Mouse (Mus musculus): Measurements from ENCODE around the gene Celsr3.

Celsr3 gene

DNA sequence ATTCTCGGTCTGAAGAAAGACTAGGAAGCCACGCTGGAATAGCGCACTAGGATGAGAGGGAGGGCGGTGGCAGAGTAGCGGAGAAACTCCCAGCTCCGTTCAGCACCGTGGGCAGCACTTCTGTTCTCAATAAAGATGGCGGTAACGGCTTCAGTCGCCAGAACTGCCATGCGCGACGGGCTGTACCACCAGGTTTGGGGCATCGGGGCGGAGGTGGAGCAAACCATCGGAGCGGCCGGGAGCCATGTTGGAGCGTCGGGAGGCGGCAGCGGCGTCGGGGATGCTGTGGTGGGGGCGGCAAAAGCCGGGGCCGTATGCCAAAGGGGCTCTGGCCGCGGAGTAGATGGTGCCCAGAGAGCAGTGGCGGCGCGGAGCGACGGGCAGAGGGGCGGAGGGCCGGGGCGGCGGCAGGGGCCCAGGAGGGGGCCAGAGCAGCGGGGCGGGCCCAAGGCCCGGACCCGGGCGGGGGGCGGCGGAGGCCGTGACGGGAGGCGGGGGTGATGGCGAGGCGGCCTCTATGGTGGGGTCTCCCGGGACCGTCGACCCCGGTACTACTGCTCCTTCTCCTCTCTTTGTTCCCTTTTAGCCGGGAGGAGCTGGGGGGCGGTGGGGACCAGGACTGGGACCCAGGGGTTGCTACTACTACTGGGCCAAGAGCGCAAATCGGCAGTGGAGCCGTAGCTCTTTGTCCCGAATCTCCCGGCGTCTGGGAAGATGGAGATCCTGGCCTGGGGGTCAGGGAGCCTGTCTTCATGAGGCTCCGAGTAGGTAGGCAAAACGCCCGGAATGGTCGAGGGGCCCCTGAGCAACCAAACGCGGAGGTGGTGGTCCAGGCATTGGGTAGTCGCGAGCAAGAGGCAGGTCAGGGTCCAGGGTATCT is at the start of gene Celsr3:
Gene Celsr3, plus strand, starts transcription at position 501 of the 880 bp plus-strand sequence.
- peak; percentile 93 for DNase-seq

DNA sequence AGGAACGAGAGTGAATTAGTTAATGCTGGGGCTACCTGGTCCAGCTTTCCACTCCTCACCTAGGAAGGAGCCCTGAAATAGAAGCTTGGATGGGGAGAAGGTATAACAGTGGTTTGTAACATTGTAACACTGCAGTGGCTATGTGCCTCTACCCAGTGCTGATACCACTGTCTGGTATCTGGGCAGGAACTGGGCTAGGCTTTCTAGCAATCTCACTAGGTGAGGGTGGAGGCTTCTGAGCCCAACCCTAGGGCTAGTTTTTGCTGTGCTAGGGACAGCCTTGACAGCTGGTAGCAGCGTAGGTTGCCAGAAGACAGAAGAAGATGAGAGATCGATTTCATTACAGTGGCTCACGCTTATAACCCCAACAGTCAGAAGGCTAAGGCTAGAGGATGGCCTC is 49.5 kb upstream of the Celsr3 start:
- DNase-seq: no peak

DNA sequence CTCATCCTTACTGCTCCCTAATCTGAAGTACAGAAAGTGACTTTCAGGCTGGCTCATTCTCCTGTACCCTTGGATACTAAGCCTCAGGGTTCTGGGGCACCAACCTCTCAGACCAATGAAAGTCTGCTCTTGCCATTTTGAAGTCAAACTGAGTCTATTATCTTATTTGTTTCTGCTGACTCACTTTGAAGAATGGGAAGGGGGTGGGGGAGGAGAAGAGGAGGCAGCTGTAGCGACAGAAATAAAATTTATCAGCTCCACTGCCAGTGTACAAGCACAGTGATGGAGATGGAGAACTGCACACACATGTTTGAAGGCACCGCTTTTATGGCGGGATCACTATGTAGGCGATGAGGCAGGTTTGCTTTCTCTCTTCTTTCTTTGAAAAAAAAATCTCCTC is 48.8 kb upstream of the Celsr3 start:
- DNase-seq: no peak

DNA sequence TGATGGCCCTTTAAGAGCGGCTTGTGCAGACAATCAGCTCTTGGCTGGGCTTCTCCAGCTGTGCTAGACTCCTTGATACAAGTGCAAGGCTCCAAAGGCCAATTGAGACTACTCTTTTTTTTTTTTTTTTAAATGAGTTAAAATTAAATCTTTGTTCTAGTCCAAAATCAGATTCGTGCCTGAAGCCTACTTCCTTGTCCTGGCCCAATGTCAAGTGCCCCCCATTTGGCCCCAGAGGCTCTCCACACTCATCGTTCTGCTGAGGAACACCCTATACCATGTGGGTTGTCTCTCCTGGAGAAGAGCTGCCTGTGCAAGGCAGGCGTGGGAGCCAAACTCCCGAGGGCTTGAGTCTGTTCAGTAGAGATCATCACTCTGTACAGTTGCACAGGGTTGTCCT is 45.2 kb upstream of the Celsr3 start:
- peak; percentile 12 for DNase-seq

DNA sequence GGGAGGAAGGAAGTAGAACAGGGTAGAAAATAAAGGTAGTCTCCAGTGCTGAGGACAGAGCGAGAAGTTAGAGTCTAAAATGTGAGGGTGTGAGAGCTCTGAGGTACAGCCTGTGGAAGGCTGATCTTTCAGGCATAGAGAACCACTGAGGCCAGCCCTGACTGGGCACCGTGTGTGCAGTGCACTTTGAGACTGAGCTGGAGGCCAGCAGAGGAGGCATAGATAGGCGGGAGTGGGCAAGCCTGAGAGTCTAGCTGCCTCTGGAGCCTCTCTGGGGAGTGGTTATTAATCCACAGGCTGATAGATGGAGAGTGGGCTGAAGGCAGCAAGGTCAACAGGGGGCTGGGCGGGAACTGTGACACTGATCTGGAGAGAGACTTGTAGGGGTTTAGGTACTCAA is 44.2 kb upstream of the Celsr3 start:
- DNase-seq: peak; percentile 21

DNA sequence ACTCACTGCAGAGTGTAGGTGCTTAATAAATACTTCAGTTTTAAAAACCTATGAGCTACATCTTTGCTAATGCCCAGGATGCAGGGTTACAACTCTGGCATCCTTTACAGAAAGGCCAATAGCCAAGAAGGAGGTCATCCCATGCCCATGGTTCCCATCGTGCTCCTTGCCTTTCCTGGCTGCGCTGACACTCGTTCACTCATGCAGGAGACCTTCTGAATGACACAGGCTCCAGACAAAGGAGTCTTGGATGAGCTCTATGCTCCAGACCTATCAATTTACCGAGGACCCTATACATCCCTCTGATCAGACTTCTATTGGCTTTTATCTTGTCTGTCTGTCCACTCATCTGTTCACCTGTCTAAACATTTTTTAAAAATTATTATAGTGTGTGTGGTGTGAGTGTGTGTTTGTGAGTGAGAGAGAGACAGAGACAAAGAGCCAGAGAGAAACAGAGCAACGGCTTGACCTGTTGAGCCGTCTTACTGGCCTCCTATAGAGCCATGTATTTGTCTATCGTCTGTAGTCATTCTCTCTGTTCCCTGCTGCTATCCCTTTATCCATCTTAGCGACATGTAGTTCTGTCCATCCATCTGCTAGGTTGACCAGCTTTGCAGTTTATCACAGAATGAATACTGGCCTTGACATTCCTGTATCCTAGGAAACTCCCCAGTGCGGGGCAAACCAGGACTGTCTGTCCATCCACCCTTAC is 43.1 kb upstream of the Celsr3 start:
- peak; percentile 43 for DNase-seq

DNA sequence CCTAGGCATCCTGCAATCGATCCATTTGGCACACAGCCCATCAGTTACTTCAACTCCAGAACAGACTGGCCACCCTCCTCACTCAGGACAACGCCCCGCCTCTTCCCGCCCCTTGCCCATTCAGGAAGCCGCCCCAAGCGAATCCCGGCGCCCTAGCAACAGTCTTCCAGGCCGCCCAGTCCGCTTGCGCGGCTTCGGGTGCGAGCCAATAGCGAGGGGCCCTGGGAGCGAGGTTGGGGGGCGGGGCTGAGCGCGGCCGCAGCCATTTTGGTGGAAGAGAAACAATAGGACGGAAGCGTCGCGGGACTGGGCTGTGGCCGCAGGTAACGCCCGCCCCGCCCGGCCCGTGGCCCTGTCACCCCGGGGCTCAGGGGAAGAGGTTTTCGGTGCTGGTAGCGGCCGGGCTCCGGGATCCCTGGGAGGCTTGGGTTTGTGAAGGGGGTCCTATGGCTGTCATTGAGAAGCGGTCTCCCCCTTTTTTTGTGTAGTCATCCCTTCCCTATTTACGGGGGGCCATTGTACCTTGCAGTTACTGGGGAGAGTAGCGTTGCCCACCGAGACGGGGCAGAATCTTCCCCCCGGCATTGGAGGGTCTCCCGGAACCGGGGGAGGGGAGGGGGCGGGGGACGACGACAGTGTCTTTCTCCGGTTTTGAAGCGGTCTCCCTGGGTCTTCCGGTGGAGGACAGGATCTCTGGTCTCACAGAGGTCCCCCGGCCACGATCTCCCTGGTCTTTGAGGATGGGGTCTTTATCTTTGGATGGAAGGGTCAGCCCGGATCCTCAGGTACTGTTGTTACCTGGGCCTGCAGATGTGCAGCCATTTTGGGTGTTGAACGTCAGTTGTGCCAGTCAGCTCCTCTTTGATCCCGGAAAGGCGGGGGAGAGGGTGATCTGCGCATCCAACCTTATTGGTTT is 42.3 kb upstream of the Celsr3 start, which contains the start of gene Ip6k2:
Gene Ip6k2, plus strand, starts transcription at position 249 of the 916 bp plus-strand sequence.
- peak; percentile 98 for DNase-seq

DNA sequence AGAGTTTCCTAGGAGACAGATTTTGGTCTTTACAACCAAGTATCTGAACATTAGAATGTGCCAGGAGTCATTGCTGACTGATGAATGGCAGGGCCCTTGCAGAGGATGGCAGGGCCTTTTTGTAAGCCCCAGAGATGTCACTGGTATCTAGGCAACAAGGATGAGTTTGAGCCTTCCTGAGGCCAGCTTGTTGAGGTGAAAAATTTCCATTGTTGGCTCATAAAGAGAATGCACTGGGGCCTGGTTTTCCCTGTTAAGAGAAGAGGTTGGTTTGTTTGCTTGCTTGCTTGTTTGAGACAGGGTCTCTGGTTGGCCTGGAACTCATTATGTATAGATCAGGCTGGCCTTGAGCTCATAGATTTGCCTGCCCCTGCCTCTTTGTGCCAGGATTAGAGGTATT is 40.7 kb upstream of the Celsr3 start:
- DNase-seq: peak; percentile 20

DNA sequence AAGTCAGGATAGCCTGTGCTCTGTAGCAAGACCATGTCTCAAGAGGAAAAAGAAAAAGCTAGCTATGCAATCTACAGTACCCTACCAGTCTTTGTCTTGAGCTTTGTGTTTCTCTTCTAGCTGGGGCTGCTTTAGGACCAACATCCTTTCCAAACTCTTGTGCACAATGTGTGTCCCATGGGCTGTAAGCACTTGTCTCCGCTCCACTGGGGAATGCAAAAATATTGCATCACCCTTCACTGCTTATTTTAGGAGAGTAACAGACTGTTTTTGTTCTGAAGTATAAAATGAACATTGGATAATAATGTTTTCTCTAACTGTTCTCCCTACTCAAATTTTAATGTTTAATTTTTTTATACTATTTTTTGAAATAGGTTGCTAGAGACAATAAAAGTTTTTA is 39.6 kb upstream of the Celsr3 start:
- DNase-seq: no peak

DNA sequence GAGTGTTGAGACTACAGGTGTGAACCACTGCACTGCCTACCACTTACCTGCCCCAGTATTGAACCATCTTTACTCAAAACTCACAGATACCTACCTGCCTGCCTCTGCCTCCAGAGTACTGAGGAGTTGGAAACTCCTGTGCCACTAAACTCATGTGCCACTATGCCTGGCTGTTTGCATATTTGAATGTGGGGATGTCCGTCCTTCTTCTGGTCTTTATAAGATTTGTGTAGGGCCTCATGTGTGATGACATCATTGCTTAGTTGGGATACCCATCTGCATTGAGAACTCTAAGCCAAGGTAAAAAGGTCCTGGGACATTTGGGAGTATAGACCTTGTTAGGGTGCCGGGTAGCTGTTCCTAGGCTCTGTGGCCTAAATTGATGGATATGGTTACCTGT is 39.0 kb upstream of the Celsr3 start:
- no peak for DNase-seq

DNA sequence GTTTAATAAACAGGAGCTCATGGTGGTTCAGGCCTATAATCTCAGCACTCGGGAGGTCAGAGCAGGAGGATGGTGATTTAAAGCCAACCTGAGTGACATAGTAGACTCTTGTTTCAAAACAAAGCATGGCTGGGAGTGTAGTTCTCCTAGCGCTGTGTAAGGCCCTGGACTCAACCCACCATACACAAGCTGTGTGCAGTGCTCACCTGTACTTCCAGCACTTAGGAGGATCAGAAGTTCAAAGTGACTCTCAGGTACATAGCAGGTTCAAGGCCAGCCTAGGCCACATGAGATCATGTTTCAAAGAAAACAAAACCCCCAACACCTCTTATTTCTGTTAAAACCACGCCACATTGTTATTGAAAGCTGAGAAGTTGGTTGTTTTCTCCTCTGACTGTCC is 37.4 kb upstream of the Celsr3 start:
- DNase-seq: no peak

DNA sequence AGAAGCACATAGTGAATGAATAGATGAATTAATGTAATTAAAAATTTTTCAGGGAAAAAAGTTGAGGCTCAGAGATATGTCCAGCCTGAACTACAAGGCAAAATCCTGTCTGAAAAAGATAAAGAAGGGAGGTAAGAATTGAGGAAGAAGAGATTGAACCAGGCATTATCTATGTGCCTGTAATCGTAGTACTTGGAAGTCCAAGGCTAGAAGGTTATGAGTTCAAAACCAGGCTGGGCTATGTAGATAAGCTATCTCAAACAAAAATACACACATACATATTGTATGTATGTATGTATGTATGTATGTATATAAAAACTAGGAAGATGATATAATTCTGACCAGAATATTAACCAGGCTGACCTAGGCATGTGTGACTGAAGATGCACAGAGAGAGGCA is 33.8 kb upstream of the Celsr3 start:
- DNase-seq: no peak

DNA sequence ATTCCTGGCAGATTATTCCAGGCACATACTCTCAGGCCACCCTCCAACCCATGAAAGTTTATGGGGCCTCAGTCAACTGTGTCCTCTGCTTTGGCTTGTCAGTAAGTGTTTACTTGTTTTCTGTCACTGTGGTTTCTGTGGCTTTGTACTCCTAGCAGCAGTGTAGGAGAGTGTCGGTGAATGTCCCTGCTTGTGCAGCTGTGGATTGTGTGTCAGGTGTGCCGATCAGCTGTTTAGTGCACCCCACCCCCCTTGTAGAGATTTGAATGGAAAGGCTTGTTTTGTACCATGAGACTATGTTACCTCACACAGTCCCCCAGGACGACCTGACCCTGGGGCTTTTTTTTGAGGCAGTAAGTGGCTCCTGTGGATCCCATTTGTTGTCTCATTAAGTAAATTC is 33.4 kb upstream of the Celsr3 start:
- no peak for DNase-seq

DNA sequence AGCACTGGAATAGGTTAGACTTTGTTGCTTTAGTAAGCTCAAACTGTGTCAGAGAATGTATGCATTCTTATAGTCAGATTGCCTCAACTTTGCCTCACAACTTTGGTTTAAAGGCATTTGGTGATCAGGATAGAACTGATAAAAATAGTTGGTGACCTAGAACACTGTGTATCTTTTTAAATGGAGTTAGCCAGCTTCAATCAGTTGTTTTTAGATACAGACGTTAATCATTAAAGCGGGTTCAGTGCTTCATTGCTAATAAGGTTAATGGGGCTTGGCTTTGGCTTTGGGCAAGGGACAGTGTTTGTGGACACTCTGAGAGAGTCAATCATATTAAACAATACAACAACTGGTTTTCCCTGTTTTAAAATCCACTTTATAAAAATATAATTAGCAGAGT is 30.8 kb upstream of the Celsr3 start:
- no peak for DNase-seq

DNA sequence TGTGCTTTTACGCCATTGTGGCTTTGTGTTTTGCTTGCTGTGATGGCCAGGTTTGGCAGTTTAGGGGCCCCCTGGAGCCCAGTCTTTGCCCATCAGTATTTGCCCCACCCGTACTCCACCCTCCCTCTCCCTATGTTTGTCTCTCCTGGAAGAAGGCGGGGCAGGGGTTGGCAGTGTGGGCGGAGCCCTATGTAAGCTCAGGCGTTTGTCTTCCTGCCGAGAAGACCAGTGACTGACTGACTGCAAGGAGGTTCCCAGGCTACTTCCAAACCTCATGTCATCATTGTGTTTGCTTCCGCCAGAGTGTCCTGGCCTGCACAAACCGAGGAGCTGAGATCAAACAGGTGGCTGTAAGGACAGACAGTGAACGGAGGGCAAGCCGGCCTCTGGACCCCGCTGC is 30.4 kb upstream of the Celsr3 start:
- peak; percentile 56 for DNase-seq

DNA sequence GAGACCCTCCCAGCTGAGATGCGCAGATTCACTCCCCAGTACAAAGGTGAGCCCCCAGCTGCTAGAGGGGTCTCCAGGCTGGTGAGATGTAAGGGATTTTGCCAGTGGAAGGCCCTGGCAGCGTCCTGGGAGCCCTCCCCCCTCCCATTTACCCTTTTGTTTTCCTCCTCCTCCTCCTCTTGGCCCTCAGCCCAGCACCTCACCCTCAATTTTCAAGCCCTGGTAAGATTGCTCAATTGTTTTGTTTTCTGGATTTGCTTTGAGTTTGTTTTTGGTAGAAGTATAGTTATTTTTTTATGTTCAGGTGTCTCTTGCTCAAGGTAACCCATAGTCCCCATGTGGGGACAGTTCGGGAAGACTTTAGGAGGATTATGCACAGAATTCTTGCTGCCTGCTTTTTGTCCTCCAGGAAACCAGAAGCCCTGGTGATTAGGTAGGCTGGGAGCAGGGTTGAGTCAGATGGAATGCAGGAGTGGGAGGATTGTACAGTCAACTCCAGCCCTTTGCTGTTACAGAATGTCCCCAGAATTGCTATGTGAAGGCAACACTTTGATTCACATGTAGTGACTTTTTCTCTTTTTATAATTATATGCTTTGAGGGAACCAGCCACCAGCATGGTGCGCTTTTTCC is 29.7 kb upstream of the Celsr3 start:
- no peak for DNase-seq

DNA sequence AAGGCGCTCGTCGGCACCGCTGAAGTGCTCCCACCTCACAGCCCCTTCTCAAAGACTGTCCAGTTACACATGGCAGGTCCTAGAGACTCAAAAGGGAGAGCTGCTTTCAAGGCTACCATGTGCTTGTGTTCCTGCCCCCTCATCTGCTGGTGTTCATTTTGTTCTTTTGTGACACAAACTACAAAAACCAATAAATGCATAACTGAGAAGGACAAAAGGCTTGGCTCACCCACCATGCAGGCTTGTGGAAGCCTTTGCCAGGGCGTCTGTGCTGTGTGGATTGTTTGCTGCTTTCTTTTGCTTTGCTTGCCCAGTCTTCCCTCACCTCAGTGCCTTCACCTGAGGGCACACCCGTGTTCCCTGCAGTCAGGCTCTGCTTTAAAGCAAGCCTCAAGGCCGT is 28.6 kb upstream of the Celsr3 start:
- no peak for DNase-seq

DNA sequence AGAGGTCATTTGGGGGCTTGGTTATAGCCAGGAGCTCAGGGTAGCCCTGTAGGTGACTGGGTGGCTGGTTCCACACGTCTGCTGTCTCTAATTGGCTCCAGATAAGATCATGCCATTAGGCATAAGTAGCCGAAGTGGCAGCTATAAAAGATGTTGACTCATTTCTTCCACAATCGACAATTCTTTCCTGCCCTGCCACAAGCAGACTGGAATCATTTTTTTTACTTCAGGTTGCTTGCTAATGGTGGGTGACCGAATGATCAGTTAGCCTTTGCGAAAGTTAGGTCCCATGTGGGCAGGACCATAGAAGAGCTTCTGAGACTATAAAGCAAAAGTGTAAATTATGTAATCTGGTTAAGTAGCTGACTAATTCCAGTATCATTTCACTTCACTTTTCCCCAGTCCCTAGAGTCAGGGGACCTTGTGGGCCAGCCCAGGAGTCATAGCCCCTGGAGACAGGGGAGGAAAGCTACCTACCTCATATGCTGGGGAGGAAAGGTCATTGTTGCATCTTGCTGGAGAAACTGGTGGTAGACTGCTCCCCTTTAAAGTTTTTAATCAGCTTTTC is 27.5 kb upstream of the Celsr3 start:
- DNase-seq: peak; percentile 10

DNA sequence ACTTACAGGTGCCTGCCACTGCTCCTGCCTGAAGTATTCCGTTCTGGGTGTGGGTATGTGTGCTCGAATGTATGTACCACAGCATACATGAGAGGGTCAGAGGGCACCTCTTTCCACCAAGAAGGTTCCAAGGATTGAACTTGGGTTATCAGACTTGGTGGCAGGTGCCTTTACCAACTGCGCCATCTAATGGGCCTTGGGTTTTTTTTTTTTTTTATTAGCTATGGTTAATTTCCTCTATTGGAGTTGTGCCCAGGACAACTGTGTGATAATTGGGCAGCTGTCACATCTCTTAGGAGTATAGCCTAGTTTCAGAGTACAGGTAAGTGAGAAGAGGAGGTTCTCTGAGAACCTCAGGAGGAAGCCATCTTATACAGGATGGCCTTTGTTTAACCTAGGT is 26.6 kb upstream of the Celsr3 start:
- DNase-seq: peak; percentile 45

DNA sequence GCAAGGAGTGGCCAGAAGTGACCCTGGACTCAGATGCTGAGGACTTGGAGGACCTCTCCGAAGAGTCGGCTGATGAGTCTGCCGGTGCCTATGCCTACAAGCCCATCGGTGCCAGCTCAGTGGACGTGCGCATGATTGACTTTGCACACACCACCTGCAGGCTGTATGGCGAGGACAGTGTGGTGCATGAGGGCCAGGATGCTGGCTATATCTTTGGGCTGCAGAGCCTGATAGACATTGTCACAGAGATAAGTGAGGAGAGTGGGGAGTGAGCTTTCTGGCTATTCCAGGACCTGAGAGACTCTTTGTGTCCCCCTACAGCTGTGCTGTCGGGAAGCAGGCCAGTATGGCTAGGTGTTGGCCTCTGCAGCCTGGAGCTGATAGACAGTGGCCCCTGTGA is 20.4 kb upstream of the Celsr3 start:
- peak; percentile 28 for DNase-seq

DNA sequence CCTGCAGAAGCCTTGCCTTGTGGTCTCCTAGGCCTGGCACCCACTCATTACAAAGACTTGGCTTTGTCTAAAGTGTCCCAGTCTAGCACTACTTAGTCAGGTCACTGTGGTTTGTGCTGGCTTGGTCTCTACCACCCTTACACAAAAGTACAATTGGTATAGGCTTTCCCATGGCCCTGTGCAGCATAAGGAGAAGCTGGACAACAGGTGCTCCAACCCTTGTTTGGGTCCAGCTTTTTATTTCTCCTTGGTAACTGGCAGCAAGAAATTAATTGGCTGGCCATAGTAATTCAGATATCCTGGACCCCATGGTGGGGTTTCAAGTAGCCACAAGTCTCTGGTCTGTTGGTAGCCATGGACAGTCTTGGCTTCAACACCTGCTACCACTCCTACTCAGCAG is 19.7 kb upstream of the Celsr3 start:
- DNase-seq: peak; percentile 31

DNA sequence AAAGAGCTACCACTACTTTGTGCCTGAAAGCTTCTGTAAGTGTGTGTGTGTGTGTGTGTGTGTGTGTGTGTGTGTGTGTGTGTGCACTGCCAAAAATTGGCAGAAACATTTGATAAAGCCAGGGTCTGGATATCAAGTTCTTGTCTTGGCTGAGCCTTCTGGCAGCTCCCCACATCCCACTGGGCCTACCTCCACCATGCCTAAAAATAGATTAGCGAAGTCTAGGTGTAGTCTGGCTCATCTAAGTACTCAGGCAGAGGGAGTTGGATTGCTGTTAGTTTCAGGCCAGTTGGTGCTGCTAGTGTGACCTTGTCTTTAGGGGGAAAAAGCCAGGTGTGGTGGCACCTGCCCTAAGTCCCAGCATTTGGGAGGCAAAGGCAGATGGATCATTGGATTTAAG is 19.3 kb upstream of the Celsr3 start:
- peak; percentile 63 for DNase-seq

Data from cerebellum, adult 9-11 months (tissue).